Mouse (Mus musculus): ENCODE results near the gene F2rl1.

GRCm38 (mm10) chr13:95531273-95532045 is 6.4 kb upstream of the F2rl1 start:
- TF ChIP-seq POLR2A (IDR thresholded peaks at IDR 0.05; ENCODE audit: low read depth, low read length) (no peak), CTCF (IDR thresholded peaks at IDR 0.05; ENCODE audit: extremely low read depth, insufficient read depth, insufficient read length, insufficient replicate concordance) (no peak)

Measured in spleen, adult 2 months (tissue).